Mouse (Mus musculus): ENCODE measurements around the gene Hspa2. TPM values are rescaled to one million over a fixed set of nuclear protein-coding genes. Genes with fewer than 3 reads are reported as not detected.

The Hspa2 gene
- polyA plus RNA-seq, 1 experiment from 2014 or later: 5.2 TPM

- Histone ChIP-seq H3K27me3 (peaks cover 40% of the 10 kb centered on the region), H3K9me3 (no peaks in the 10 kb centered on the region)
- no peak for ATAC-seq (ENCODE audit: insufficient number of reproducible peaks, insufficient read depth, low FRiP score, low TSS enrichment, low read depth)
These were observed 2.0 kb downstream of the Hspa2 start for GRCm38 (mm10) chr12:76405971-76406370.

DNA sequence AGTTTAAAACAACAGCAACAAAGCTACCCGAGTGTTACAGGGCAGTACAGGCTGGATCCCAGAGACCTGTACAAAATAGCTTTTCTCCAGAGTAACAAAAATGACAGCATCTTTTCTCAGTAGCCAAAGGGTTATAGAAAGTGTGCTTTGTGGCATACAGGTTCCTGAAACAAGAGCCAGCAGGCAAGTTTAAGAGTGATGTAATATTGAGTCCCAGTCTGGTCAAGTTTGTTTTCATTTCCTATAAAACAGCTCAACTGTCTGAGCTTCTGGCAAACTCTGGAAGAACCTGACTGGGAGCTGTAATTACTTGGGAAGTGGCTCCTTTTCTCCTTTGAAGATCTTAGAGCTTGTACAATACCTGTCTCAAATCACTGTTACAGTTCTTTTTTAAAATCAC, 3.2 kb downstream of the Hspa2 start:
- no peak overlapping the region for H3K9ac ChIP-seq (replicated peaks)
- no peaks in the 10 kb centered on the region for H3K36me3 ChIP-seq
- H3K9me3 ChIP-seq: no peaks in the 10 kb centered on the region
- H3K4me1 ChIP-seq (replicated peaks): peaks cover 29% of the 10 kb centered on the region
- H3K4me2 ChIP-seq: no peak overlapping the region
- H3K4me3 ChIP-seq (replicated peaks): no peak overlapping the region
- WGBS: 35% methylated on average over 1 of the region's 1 CpGs
- H3K27me3 ChIP-seq: peaks cover 38% of the 10 kb centered on the region
- H3K27ac ChIP-seq: no peak overlapping the region
- no peak for ATAC-seq (ENCODE audit: insufficient number of reproducible peaks, insufficient read depth, low FRiP score, low TSS enrichment, low read depth)

More at GRCm38 (mm10) chr12:76405971-76406370, 2.0 kb downstream of the Hspa2 start:
- Histone ChIP-seq H3K4me3 (replicated peaks) (peak overlapping the region; percentile 65), H3K36me3 (no peaks in the 10 kb centered on the region), H3K4me1 (replicated peaks) (peaks cover 29% of the 10 kb centered on the region), H3K4me2 (peak overlapping the region; percentile 84), H3K9ac (replicated peaks) (no peak overlapping the region), H3K27ac (no peak overlapping the region)
- 3% methylated on average over 23 of the region's 23 CpGs for WGBS

GRCm38 (mm10) chr12:76409166-76409565, 5.2 kb downstream of the Hspa2 start:
- ATAC-seq (ENCODE audit: insufficient number of reproducible peaks, insufficient read depth, low FRiP score, low TSS enrichment, low read depth): no peak
- Histone ChIP-seq H3K36me3 (no peaks in the 10 kb centered on the region), H3K27me3 (peaks cover 33% of the 10 kb centered on the region), H3K4me2 (no peak overlapping the region), H3K4me3 (replicated peaks) (no peak overlapping the region), H3K9me3 (no peaks in the 10 kb centered on the region), H3K9ac (replicated peaks) (no peak overlapping the region), H3K27ac (no peak overlapping the region), H3K4me1 (replicated peaks) (peaks cover 24% of the 10 kb centered on the region)
- WGBS: 11% methylated on average over 4 of the region's 4 CpGs

GRCm38 (mm10) chr12:76415383-76416010, 11.5 kb downstream of the Hspa2 start:
- no peaks in the 10 kb centered on the region for H3K36me3 ChIP-seq
- no peaks in the 10 kb centered on the region for H3K4me1 ChIP-seq (replicated peaks)
- H3K4me2 ChIP-seq: no peak overlapping the region
- H3K4me3 ChIP-seq (replicated peaks): no peak overlapping the region
- 82% methylated on average over 12 of the region's 12 CpGs for WGBS
- ATAC-seq (ENCODE audit: insufficient number of reproducible peaks, insufficient read depth, low FRiP score, low TSS enrichment, low read depth): no peak
- no peaks in the 10 kb centered on the region for H3K27me3 ChIP-seq
- no peak overlapping the region for H3K9ac ChIP-seq (replicated peaks)
- 0 out of 2 replicates have a peak, but pooled peaks cover 6% of the 10 kb centered on the region for H3K9me3 ChIP-seq
- no peak overlapping the region for H3K27ac ChIP-seq

DNA sequence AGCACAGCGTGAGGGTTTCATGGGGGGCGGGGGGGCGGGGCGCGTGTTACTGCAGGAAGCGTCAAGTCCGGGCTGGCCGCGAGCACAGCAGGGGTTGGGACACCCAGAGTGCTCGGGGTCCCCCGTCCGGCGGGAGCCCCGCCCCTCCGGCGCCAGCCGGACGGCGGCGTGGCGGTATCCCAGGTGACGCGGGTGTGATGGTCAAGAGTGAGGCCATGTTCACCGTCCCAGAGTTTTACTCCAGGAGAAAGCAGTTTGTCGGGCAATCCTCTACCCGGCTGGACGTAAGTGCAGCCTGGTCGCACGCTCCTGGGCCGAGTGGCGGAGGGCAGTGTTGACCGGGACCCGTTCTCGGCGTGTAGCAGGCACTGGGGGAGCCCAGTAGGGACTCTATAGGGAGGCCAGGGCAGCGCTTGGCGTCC, 13.5 kb downstream of the Hspa2 start, which contains the start of gene Ppp1r36:
Gene Ppp1r36, plus strand, starts transcription at position 106 of the 422 bp plus-strand sequence.
- 0 out of 2 replicates have a peak, but pooled peaks cover 6% of the 10 kb centered on the region for H3K9me3 ChIP-seq
- WGBS: 1% methylated on average over 37 of the region's 37 CpGs
- no peaks in the 10 kb centered on the region for H3K27me3 ChIP-seq
- peak within 1 kb of the TSS; percentile 84 for H3K4me2 ChIP-seq
- no peaks in the 10 kb centered on the region for H3K4me1 ChIP-seq (replicated peaks)
- H3K36me3 ChIP-seq: no peaks in the 10 kb centered on the region
- peak within 1 kb of the TSS; percentile 59 for H3K27ac ChIP-seq
- peak within 1 kb of the TSS; percentile 50 for H3K9ac ChIP-seq (replicated peaks)
- H3K4me3 ChIP-seq (replicated peaks): peak within 1 kb of the TSS; percentile 49
- ATAC-seq (ENCODE audit: insufficient number of reproducible peaks, insufficient read depth, low FRiP score, low TSS enrichment, low read depth): peak; percentile 80; the same call in 1 of the 2 replicates

GRCm38 (mm10) chr12:76418346-76418745, 14.4 kb downstream of the Hspa2 start:
- Histone ChIP-seq H3K27ac (no peak overlapping the region), H3K36me3 (no peaks in the 10 kb centered on the region), H3K9ac (replicated peaks) (no peak overlapping the region), H3K4me1 (replicated peaks) (no peaks in the 10 kb centered on the region), H3K4me2 (no peak overlapping the region), H3K4me3 (replicated peaks) (no peak overlapping the region), H3K9me3 (0 out of 2 replicates have a peak, but pooled peaks cover 6% of the 10 kb centered on the region), H3K27me3 (no peaks in the 10 kb centered on the region)
- 90% methylated on average over 5 of the region's 5 CpGs for WGBS
- ATAC-seq (ENCODE audit: insufficient number of reproducible peaks, insufficient read depth, low FRiP score, low TSS enrichment, low read depth): no peak

- Histone ChIP-seq H3K36me3 (no peaks in the 10 kb centered on the region), H3K9me3 (no peaks in the 10 kb centered on the region), H3K4me1 (replicated peaks) (no peaks in the 10 kb centered on the region), H3K4me3 (replicated peaks) (no peak overlapping the region), H3K9ac (replicated peaks) (no peak overlapping the region), H3K4me2 (no peak overlapping the region), H3K27me3 (no peaks in the 10 kb centered on the region), H3K27ac (no peak overlapping the region)
- WGBS: 92% methylated on average over 3 of the region's 3 CpGs
- no peak for ATAC-seq (ENCODE audit: insufficient number of reproducible peaks, insufficient read depth, low FRiP score, low TSS enrichment, low read depth)
These were observed 21.3 kb downstream of the Hspa2 start for GRCm38 (mm10) chr12:76425256-76425655.

DNA sequence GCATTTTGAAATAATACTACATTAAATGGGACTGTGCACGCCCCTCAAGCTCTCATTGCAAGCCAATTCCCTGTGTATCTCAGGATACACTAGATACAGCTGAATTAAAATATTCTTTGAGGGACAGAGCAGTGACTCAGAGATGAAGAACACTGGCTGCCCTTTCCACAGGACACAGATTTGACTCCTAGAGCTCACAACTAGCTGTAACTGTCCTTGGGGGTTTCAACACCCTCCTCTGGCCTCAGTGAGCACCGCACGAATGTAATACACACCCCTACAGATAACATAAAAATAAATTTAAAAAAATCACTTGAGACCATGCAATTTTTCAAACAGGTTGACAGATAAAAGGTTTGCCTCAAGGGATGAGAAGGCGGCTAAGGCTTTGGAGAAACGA, 23.6 kb downstream of the Hspa2 start:
- H3K27me3 ChIP-seq: no peaks in the 10 kb centered on the region
- WGBS: 56% methylated on average over 5 of the region's 5 CpGs
- H3K9me3 ChIP-seq: no peaks in the 10 kb centered on the region
- no peak overlapping the region for H3K4me3 ChIP-seq (replicated peaks)
- H3K4me2 ChIP-seq: no peak overlapping the region
- H3K9ac ChIP-seq (replicated peaks): no peak overlapping the region
- no peak overlapping the region for H3K27ac ChIP-seq
- no peak for ATAC-seq (ENCODE audit: insufficient number of reproducible peaks, insufficient read depth, low FRiP score, low TSS enrichment, low read depth)
- no peaks in the 10 kb centered on the region for H3K36me3 ChIP-seq
- H3K4me1 ChIP-seq (replicated peaks): no peaks in the 10 kb centered on the region

DNA sequence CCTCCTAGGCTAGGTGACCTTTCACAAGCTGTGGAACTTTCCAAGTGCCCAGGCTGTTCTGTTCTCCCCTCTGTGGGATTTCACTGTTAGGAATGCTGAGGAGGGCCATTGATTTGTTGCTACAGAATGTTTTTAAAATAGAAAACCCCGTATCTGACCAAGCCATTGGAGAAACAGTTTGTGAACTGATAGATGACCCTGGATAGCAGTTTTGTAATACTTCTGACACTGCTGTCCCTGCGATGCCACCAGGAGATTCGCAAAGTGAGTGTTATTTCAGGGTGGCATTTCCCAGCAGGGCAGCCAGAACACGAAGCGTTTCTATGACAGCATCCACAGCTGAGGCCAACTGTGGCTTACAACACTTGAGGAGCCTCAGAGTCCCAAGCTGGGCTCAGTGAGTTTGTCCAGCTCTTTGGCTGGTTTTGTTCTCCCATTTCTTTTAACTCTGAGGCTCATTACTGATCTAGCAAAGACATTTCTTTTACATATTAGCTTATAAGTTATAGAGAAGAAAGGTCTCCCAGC, 27.0 kb downstream of the Hspa2 start:
- Histone ChIP-seq H3K27ac (no peak overlapping the region), H3K27me3 (peaks cover 18% of the 10 kb centered on the region), H3K4me1 (replicated peaks) (no peaks in the 10 kb centered on the region), H3K36me3 (no peaks in the 10 kb centered on the region), H3K4me3 (replicated peaks) (no peak overlapping the region), H3K9me3 (no peaks in the 10 kb centered on the region), H3K4me2 (no peak overlapping the region), H3K9ac (replicated peaks) (no peak overlapping the region)
- ATAC-seq (ENCODE audit: insufficient number of reproducible peaks, insufficient read depth, low FRiP score, low TSS enrichment, low read depth): no peak
- WGBS: 44% methylated on average over 5 of the region's 5 CpGs

- Histone ChIP-seq H3K4me3 (replicated peaks) (no peak overlapping the region), H3K9ac (replicated peaks) (no peak overlapping the region), H3K9me3 (no peaks in the 10 kb centered on the region), H3K4me2 (no peak overlapping the region), H3K27ac (no peak overlapping the region), H3K4me1 (replicated peaks) (no peaks in the 10 kb centered on the region), H3K27me3 (peaks cover 21% of the 10 kb centered on the region), H3K36me3 (no peaks in the 10 kb centered on the region)
- ATAC-seq (ENCODE audit: insufficient number of reproducible peaks, insufficient read depth, low FRiP score, low TSS enrichment, low read depth): no peak
- 91% methylated on average over 6 of the region's 6 CpGs for WGBS
These were observed 27.5 kb downstream of the Hspa2 start for GRCm38 (mm10) chr12:76431431-76431830.

DNA sequence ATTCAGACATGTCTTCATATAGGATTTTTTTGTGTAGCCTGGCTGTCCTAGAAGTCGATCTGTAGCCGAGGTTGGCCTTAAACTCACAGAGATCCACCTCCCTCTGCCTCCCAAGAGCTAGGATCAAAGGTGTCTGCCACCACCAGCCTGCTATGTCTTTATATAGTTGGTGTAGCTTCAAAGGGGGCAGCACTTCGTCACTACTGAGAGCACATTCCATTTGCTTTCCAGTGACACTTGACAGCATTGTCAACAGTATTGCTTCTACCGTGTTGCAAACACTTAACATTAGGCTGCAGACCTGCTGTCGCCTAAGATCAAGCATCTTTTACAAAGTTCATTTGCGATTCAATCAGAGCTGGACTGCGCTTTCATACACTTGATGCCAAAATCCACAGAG, 30.1 kb downstream of the Hspa2 start:
- Histone ChIP-seq H3K4me2 (0 out of 2 replicates have a peak overlapping the region, but pooled peaks have one; percentile 65), H3K9ac (replicated peaks) (no peak overlapping the region), H3K36me3 (no peaks in the 10 kb centered on the region), H3K4me1 (replicated peaks) (no peaks in the 10 kb centered on the region), H3K27ac (no peak overlapping the region), H3K27me3 (peaks cover 21% of the 10 kb centered on the region), H3K4me3 (replicated peaks) (no peak overlapping the region), H3K9me3 (no peaks in the 10 kb centered on the region)
- 30% methylated on average over 7 of the region's 7 CpGs for WGBS
- ATAC-seq (ENCODE audit: insufficient number of reproducible peaks, insufficient read depth, low FRiP score, low TSS enrichment, low read depth): no peak
